Mouse (Mus musculus): Measurements from ENCODE around the gene Tmem255b. TPM values are rescaled to one million over a fixed set of nuclear protein-coding genes. Genes with fewer than 3 reads are reported as not detected.

Tmem255b gene
- polyA plus RNA-seq, 1 experiment = 4.1 TPM

DNA sequence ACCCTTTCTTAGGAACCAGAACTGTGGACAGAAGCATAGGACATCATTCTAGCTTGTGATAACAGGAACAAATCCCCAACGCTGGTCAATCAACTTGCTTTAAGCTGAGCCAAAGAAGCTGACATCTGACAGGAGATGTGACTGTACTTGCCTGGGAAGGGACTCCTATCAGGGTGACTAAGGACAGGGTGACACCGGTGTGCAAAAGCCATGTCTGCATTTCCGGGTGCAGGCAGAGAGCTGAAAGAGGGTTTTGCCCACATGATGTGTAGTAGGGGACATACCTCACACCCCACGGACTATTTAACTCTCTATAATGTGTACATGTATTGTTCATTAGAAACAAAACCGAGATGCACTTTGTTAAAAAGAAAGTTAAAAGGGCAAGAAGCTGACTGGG, 48.2 kb downstream of the Tmem255b start:
- DNase-seq (ENCODE audit: low read depth, low spot score) = no peak
- 80% methylated on average over 5 of the region's 5 CpGs for WGBS

DNA sequence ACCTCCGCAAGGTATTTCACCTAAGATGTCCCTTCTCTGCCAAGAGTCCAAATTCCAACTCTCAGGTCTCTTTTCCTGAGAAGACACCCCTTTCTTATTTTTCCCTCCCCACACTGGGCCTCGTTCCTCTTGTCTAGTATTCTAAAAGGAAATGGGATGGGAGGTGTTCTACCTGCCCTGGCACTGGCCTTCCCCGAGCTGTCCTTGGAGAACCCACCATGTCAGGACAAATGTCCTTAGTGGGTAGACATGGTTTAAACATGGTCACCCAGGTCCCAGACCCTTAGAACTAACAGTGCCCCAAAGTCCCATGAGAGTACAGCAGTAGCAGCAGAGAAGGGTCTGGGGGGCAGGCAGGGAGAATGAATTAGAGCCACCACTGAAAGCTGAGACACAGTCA, 54.4 kb downstream of the Tmem255b start:
- WGBS = 69% methylated on average over 3 of the region's 3 CpGs
- no peak for DNase-seq (ENCODE audit: low read depth, low spot score)

- no peak for DNase-seq (ENCODE audit: low read depth, low spot score)
- WGBS = 34% methylated on average over 13 of the region's 13 CpGs
These were observed 55.3 kb downstream of the Tmem255b start for GRCm38 (mm10) chr8:13489986-13490910.

DNA sequence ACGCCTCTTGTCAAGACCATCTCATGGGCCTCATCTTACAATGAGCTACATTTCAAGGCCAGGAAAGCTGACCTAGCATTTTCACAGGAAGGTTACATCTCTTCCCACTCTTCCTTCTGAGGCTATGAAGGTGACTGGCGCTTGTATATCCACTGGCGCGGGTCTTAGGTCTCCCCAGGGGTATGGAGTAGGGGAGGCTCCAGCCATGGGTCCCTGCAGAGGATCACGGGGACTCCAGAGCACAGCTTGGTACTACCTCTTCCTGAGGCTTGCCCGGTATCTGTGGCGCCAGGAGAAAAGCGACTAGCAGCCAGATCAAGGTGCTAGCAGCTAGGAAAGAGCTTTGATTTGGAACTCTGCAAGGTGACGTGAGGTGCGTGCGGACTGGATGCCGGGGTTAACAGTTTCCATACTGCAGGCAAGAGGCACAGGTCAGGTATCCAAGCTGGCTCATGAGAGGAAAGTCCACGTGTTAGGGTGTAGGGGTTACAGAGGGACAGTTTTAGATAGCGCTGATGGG, 56.6 kb downstream of the Tmem255b start:
- DNase-seq (ENCODE audit: low read depth, low spot score) = no peak
- 80% methylated on average over 14 of the region's 14 CpGs for WGBS

GRCm38 (mm10) chr8:13492198-13492995, 57.4 kb downstream of the Tmem255b start:
- 16% methylated on average over 9 of the region's 9 CpGs for WGBS
- DNase-seq (ENCODE audit: low read depth, low spot score) = no peak

GRCm38 (mm10) chr8:13493011-13493410, 58.0 kb downstream of the Tmem255b start:
- no peak for DNase-seq (ENCODE audit: low read depth, low spot score)
- WGBS = 33% methylated on average over 11 of the region's 11 CpGs

- DNase-seq (ENCODE audit: low read depth, low spot score) = no peak
- 2% methylated on average over 63 of the region's 64 CpGs for WGBS
These were observed 59.1 kb downstream of the Tmem255b start, which contains the start of gene Gas6 for GRCm38 (mm10) chr8:13493858-13494631. TSS of gene Gas6 (minus strand) at chr8:13494490.

- DNase-seq (ENCODE audit: low read depth, low spot score) = no peak
- WGBS = 91% methylated on average over 3 of the region's 3 CpGs
These were observed 66.2 kb downstream of the Tmem255b start for GRCm38 (mm10) chr8:13501221-13501620.

DNA sequence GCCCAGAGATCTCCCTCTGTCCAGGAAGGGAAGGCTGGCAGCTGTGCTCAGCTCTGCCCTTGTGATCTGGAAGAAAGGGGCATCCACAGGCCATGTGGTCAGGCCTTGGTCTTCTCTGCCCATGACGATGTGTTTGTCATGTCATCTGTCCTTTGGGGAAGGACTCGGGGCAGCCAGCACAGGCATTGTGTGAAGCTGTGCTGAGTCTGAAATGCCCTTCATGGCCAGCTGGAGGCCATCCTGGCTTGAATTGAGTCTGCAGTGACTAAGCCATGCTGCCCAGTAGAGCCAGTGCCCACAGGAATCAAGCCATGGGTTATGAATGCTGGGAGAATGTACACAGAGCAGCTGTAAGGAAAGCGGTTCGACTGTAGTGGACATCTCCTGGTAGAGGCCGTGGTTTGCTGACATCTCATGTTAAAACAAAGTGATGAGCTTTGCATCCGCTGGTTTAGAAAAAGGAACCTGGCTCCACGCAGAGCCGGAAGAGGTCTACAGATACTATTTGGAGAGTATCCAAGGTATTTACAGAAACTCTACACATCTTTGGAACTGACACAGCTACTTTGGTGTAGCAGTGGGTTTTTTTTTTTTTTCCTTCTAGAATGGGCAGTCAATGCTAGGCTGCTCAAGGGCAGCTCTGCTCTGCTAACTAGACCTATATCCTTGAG, 69.1 kb downstream of the Tmem255b start:
- DNase-seq (ENCODE audit: low read depth, low spot score) = no peak
- WGBS = 50% methylated on average over 8 of the region's 8 CpGs

DNA sequence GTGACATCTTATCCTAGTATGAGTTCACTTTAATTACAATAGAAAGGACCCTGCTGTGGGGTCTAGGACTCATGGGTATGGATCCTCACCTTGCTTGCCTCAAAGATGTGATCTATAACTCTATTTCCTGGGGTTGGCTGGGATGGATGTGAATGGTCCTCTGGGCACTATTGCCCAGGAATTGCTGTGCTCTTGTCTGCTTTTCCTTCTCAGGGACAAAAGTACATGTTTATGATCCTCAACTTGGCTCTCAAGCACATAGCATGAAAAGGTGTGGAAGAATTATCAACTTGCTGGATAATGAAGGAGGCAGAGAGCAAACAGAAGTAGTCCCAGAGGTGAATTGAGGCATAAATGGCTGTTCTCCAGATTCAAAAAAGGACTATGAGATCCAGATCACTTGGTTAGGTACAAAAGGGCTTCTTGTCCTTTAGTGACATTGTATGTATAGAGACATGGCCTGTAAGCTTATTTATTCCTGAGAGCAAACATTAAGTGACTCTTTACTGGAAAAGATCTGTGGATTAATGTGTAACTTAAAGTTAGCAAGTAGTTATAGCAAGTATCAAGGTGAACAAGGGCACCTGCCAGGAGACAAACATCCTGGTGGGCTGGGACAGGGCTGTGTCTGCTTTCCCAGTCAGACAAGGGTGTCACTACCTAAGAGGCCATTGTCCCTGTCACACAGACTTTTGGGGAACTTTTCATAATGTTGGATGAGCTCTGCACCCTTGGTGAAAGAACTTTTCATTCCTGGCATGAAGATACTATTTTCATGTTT, 70.1 kb downstream of the Tmem255b start:
- no peak for DNase-seq (ENCODE audit: low read depth, low spot score)

DNA sequence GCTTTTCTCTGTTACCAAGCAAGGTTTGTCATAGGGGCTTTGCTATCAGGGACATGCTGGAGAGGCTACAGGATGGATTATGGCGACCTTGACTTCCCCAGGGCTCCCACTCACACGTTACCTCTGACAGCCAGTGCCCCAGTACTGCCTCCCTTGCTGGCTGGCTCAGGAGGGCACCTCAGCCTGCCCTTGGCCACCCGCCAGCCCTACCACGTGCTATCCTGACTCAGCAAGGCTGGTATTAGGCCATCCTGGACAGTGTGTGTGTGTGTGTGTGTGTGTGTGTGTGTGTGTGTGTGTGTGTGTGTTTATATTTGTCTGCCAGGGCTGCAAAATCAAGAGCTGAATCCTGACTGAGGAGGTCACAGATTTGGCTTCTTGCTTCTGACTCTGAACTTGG, 71.9 kb downstream of the Tmem255b start:
- 16% methylated on average over 4 of the region's 4 CpGs for WGBS
- no peak for DNase-seq (ENCODE audit: low read depth, low spot score)

GRCm38 (mm10) chr8:13507284-13507937, 72.4 kb downstream of the Tmem255b start:
- WGBS = 29% methylated on average over 3 of the region's 3 CpGs
- no peak for DNase-seq (ENCODE audit: low read depth, low spot score)

GRCm38 (mm10) chr8:13512016-13512415, 77.0 kb downstream of the Tmem255b start:
- DNase-seq (ENCODE audit: low read depth, low spot score) = no peak
- WGBS = 89% methylated on average over 5 of the region's 5 CpGs

DNA sequence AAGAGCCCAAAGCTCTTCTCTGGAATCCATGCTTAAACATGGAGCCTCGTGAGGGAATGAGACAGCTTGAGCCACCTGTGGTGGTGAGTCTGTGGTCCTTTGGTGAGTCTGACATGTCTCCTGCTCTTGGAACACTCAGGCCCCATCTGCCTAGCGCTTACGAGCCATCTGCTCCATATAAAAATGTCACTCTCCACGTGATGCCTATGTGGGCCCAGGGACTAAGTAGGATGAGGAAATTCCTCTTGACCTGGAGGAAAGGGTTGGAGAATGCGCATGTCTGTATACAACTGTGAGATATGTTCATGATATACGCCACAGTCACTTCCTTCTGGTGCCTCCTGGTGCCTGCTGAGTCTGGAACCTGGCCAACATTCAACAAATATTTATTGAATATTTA, 77.7 kb downstream of the Tmem255b start:
- DNase-seq (ENCODE audit: low read depth, low spot score) = no peak

DNA sequence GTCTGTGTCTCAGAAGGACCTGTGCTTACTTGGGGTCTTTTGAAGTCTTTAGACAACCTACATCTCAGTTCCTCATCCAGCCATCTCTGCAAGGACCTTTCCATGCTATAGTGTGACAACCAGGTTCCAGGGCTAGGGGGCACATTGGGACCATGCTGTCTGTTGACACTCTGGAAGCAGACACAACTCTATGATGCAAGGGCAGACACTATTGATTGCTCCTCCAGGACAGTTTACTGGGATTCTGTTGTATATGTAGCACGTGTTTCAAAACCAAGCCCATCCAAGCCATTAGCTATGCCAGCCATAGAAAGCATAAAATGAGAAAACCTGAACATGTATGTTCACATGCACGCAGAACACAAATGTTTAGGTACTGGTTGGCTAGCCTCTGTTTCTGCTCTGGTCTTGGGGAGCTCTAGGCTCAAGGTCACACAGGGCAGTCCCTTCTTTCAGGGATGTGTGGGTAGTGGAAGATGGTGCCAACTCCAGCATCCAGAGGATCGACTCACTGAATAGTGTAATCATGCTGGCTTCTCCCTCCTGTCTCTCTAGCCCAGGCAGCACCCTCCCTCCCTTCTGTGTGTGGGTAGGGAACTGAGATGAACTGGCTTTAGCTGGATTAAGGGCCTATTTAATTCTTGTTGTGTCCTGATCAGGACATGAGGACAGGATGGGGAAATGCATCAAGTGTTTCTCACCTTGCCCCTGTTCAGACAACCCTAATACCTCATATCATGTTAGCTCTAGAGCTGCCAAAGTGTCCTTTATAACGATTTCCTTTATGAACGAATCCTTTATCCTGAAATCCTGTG, 78.8 kb downstream of the Tmem255b start:
- 84% methylated on average over 5 of the region's 5 CpGs for WGBS
- DNase-seq (ENCODE audit: low read depth, low spot score) = no peak

More for the DNA sequence above, 77.7 kb downstream of the Tmem255b start:
- WGBS = 30% methylated on average over 6 of the region's 6 CpGs

GRCm38 (mm10) chr8:13516011-13516442, 81.0 kb downstream of the Tmem255b start:
- no peak for DNase-seq (ENCODE audit: low read depth, low spot score)
- WGBS = 10% methylated on average over 7 of the region's 7 CpGs

DNA sequence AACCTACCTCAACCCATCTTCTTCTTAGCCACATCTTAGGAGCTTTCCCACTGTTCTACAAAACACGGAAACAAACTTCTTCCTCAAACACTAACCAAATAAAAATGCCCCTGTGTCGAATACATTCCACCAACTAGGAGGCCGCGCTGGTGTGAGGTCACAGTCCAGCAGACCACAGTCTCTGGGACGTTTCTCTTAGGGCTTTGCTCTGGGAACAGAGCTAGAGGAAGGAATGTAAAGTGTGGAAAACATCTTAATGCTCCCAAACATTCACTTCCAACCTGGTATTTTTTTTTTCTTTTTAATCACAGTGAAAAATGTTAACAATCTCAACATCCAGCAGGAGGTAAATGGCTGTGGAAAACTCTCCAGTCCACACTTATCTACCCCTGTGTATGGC, 81.7 kb downstream of the Tmem255b start:
- no peak for DNase-seq (ENCODE audit: low read depth, low spot score)
- 27% methylated on average over 5 of the region's 5 CpGs for WGBS
